Mouse (Mus musculus): Measurements from ENCODE around the gene Capn15. TPM values are rescaled to one million over a fixed set of nuclear protein-coding genes. Genes with fewer than 3 reads are reported as not detected.

Gene Capn15
- total RNA-seq, 2 experiments from 2014 or later = 6.0 to 9.4 TPM

GRCm38 (mm10) chr17:25948051-25948450 lies 37.5 kb downstream of the Capn15 start:
- no peak for DNase-seq
- Histone ChIP-seq H3K4me3 (no peak overlapping the region), H3K27ac (no peak overlapping the region)
- intact Hi-C loops (cut with DNase I) = no loop called here
- TF ChIP-seq CTCF (IDR thresholded peaks at IDR 0.05) = no peak

GRCm38 (mm10) chr17:25947576-25947975 lies 38.0 kb downstream of the Capn15 start:
- TF ChIP-seq CTCF (IDR thresholded peaks at IDR 0.05) = no peak
- intact Hi-C loops (cut with DNase I) = no loop called here
- H3K4me3 ChIP-seq = no peak overlapping the region
- no peak for DNase-seq
- H3K27ac ChIP-seq = no peak overlapping the region

- intact Hi-C loops (cut with DNase I) = no loop called here
- Histone ChIP-seq H3K4me3 (no peak overlapping the region), H3K27ac (no peak overlapping the region)
- no peak for DNase-seq
- no peak for TF ChIP-seq CTCF (IDR thresholded peaks at IDR 0.05)
Observed at GRCm38 (mm10) chr17:25946891-25947290, 38.7 kb downstream of the Capn15 start.

GRCm38 (mm10) chr17:25946349-25946748 lies 39.2 kb downstream of the Capn15 start:
- intact Hi-C loops (cut with DNase I) = no loop called here
- no peak for DNase-seq
- Histone ChIP-seq H3K4me3 (no peak overlapping the region), H3K27ac (no peak overlapping the region)
- TF ChIP-seq CTCF (IDR thresholded peaks at IDR 0.05) = no peak

- Histone ChIP-seq H3K27ac (peak overlapping the region; percentile 57), H3K4me3 (no peak overlapping the region)
- intact Hi-C loops (cut with DNase I) = no loop called here
- peak; percentile 72 for DNase-seq
- no peak for TF ChIP-seq CTCF (IDR thresholded peaks at IDR 0.05)
Observed at GRCm38 (mm10) chr17:25945517-25946155, 40.0 kb downstream of the Capn15 start.

- DNase-seq = no peak
- Histone ChIP-seq H3K4me3 (no peak within 1 kb of the TSS), H3K27ac (peak within 1 kb of the TSS; percentile 57)
- intact Hi-C loops (cut with DNase I) = no loop called here
- TF ChIP-seq CTCF (IDR thresholded peaks at IDR 0.05) = no peak
Observed at GRCm38 (mm10) chr17:25944366-25945163, 41.0 kb downstream of the Capn15 start, which contains the start of the genes Pigq and Nhlrc4. TSS of gene Pigq (minus strand) at chr17:25944936. TSS of gene Nhlrc4 (minus strand) at chr17:25944961.

- Histone ChIP-seq H3K4me3 (no peak overlapping the region), H3K27ac (no peak overlapping the region)
- TF ChIP-seq CTCF (IDR thresholded peaks at IDR 0.05) = no peak
- intact Hi-C loops (cut with DNase I) = no loop called here
- no peak for DNase-seq
Observed at GRCm38 (mm10) chr17:25943769-25944168, 41.8 kb downstream of the Capn15 start.

GRCm38 (mm10) chr17:25943221-25943620 lies 42.4 kb downstream of the Capn15 start:
- Histone ChIP-seq H3K27ac (no peak overlapping the region), H3K4me3 (no peak overlapping the region)
- intact Hi-C loops (cut with DNase I) = no loop called here
- TF ChIP-seq CTCF (IDR thresholded peaks at IDR 0.05) = no peak
- no peak for DNase-seq

GRCm38 (mm10) chr17:25942597-25943151 lies 42.9 kb downstream of the Capn15 start:
- no peak for TF ChIP-seq CTCF (IDR thresholded peaks at IDR 0.05)
- intact Hi-C loops (cut with DNase I) = no loop called here
- peak overlapping the region; percentile 76; the same call in 1 of the 2 replicates for H3K4me3 ChIP-seq
- peak overlapping the region; percentile 94 for H3K27ac ChIP-seq
- DNase-seq = no peak

GRCm38 (mm10) chr17:25941511-25942241 lies 43.9 kb downstream of the Capn15 start:
- intact Hi-C loops (cut with DNase I) = loop anchor here (2.0 kb wide), 1 partner anchor 43 kb away; the partner anchor contains the start of gene Capn15
- no peak for TF ChIP-seq CTCF (IDR thresholded peaks at IDR 0.05)
- Histone ChIP-seq H3K4me3 (peak overlapping the region; percentile 76), H3K27ac (peak overlapping the region; percentile 94)
- peak; percentile 89 for DNase-seq

- Histone ChIP-seq H3K27ac (no peak overlapping the region), H3K4me3 (no peak overlapping the region)
- no peak for DNase-seq
- intact Hi-C loops (cut with DNase I) = no loop called here
- TF ChIP-seq CTCF (IDR thresholded peaks at IDR 0.05) = no peak
Observed at GRCm38 (mm10) chr17:25934526-25934925, 51.1 kb downstream of the Capn15 start.

GRCm38 (mm10) chr17:25925348-25925747 lies 60.2 kb downstream of the Capn15 start:
- DNase-seq = peak; percentile 89
- H3K27ac ChIP-seq = peak overlapping the region; percentile 50
- no peak overlapping the region for H3K4me3 ChIP-seq
- TF ChIP-seq CTCF (IDR thresholded peaks at IDR 0.05) = no peak
- intact Hi-C loops (cut with DNase I) = no loop called here

All from gastrocnemius, adult 2 months (tissue).